Mouse (Mus musculus): ENCODE data around the gene AU018091. TPM values are rescaled to one million over a fixed set of nuclear protein-coding genes. Genes with fewer than 3 reads are reported as not detected.
"Not testable (repeated sequence)": the region's sequence is repeated elsewhere in the genome, so short reads cannot be mapped to it uniquely, and the experiment has no call there.

The AU018091 gene
- polyA plus RNA-seq, 1 experiment, result not detected

- no peak for DNase-seq (ENCODE audit: extremely low spot score in 1 of 2, low spot score in 1 of 2)
These were observed 707 bp downstream of the AU018091 start for GRCm38 (mm10) chr7:3168296-3168695.

GRCm38 (mm10) chr7:3166270-3166669, 2.7 kb downstream of the AU018091 start:
- no peak for DNase-seq (ENCODE audit: extremely low spot score in 1 of 2, low spot score in 1 of 2)

- no peak for DNase-seq (ENCODE audit: extremely low spot score in 1 of 2, low spot score in 1 of 2)
These were observed 4.0 kb downstream of the AU018091 start for GRCm38 (mm10) chr7:3164991-3165390.

GRCm38 (mm10) chr7:3164381-3164780, 4.6 kb downstream of the AU018091 start:
- DNase-seq (ENCODE audit: extremely low spot score in 1 of 2, low spot score in 1 of 2), result no peak

- DNase-seq (ENCODE audit: extremely low spot score in 1 of 2, low spot score in 1 of 2), result no peak
These were observed 18.6 kb downstream of the AU018091 start for GRCm38 (mm10) chr7:3150376-3150775.

- DNase-seq (ENCODE audit: extremely low spot score in 1 of 2, low spot score in 1 of 2), result no peak
These were observed 22.9 kb downstream of the AU018091 start for GRCm38 (mm10) chr7:3146072-3146471.

GRCm38 (mm10) chr7:3143329-3143728, 25.7 kb downstream of the AU018091 start:
- no peak for DNase-seq (ENCODE audit: extremely low spot score in 1 of 2, low spot score in 1 of 2)

- DNase-seq (ENCODE audit: extremely low spot score in 1 of 2, low spot score in 1 of 2), result no peak
These were observed 33.4 kb downstream of the AU018091 start for GRCm38 (mm10) chr7:3135606-3136005.

GRCm38 (mm10) chr7:3134654-3135053, 34.3 kb downstream of the AU018091 start:
- DNase-seq (ENCODE audit: extremely low spot score in 1 of 2, low spot score in 1 of 2), result no peak

- no peak for DNase-seq (ENCODE audit: extremely low spot score in 1 of 2, low spot score in 1 of 2)
These were observed 38.7 kb downstream of the AU018091 start for GRCm38 (mm10) chr7:3130342-3130741.

- not testable (repeated sequence) for DNase-seq (ENCODE audit: extremely low spot score in 1 of 2, low spot score in 1 of 2)
These were observed 40.4 kb downstream of the AU018091 start for GRCm38 (mm10) chr7:3128564-3128963.

GRCm38 (mm10) chr7:3111193-3111592, 57.8 kb downstream of the AU018091 start:
- DNase-seq (ENCODE audit: extremely low spot score in 1 of 2, low spot score in 1 of 2), result not testable (repeated sequence)

- DNase-seq (ENCODE audit: extremely low spot score in 1 of 2, low spot score in 1 of 2), result not testable (repeated sequence)
These were observed 62.4 kb downstream of the AU018091 start for GRCm38 (mm10) chr7:3106516-3107077.

Other genes starting within 250 kb of the AU018091 start
- 0.02 and 0.06 TPM in 2 replicates for gene Nlrp12, start 80.5 kb upstream of the AU018091 start, polyA plus RNA-seq (2012; rRNA removed)
- gene Myadm, start 119.9 kb upstream of the AU018091 start, polyA plus RNA-seq (2012; rRNA removed), result 52.0 and 53.3 TPM in 2 replicates
- 152 and 157 TPM in 2 replicates for gene Prkcg, start 120.0 kb upstream of the AU018091 start, polyA plus RNA-seq (2012; rRNA removed)
- 253 and 329 TPM in 2 replicates for gene Cacng7, start 163.8 kb upstream of the AU018091 start, polyA plus RNA-seq (2012; rRNA removed)
- 56.2 and 71.7 TPM in 2 replicates for gene Cacng8, start 221.5 kb upstream of the AU018091 start, polyA plus RNA-seq (2012; rRNA removed)

Measured in frontal cortex, adult 2 months (tissue).